Mouse (Mus musculus) liver, embryonic 14.5 days (tissue): ENCODE measurements around the gene Camkk2. TPM values are rescaled to one million over a fixed set of nuclear protein-coding genes. Genes with fewer than 3 reads are reported as not detected.

Experiments
- ATAC-seq: fragments of 200-750 bp; cut with Nextera tagmentation; 2 replicates; pipeline ENCODE4 v1.8.0; 2017; ENCODE audit warnings: moderate number of reproducible peaks, mild to moderate bottlenecking, moderate library complexity; ENCODE audit not compliant: insufficient read depth
- DNase-seq, 3 experiments: peaks; one replicate each; pipeline ENCODE4 v3.0.0-alpha.2; 2012 to 2013; ENCODE audit warnings: low read depth in 3 of 3, low spot score in 3 of 3
- H3K27ac ChIP-seq: fragments of 300-500 bp; sonication (generic); 2 replicates; pipeline ENCODE4 v1.5.1; 2014; ENCODE audit warnings: moderate library complexity, mild to moderate bottlenecking, control low read depth, inconsistent platforms
- H3K27me3 ChIP-seq: fragments of 300-500 bp; sonication (generic); 2 replicates; pipeline ENCODE4 v1.6.1; 2014; ENCODE audit warnings: mild to moderate bottlenecking, low read length, moderate library complexity; ENCODE audit not compliant: control insufficient read depth, insufficient read depth
- H3K36me3 ChIP-seq: fragments of 300-500 bp; sonication (generic); replicated peaks from 2 replicates; pipeline ENCODE4 v1.6.1; 2014; ENCODE audit warnings: low read depth; ENCODE audit not compliant: control insufficient read depth, insufficient read depth
- H3K4me1 ChIP-seq, 2 experiments: fragments of 200-500 bp in 1 of 2; fragments of 300-500 bp in 1 of 2; sonication (generic) in 1 of 2; replicated peaks; 2 replicates each; pipeline ENCODE4 v1.6.1; 2012 to 2014; ENCODE audit warnings: antibody characterized with exemption in 1 of 2, inconsistent platforms in 1 of 2, low read length in 1 of 2; ENCODE audit not compliant: control insufficient read depth in 2 of 2, insufficient read depth in 2 of 2
- H3K4me2 ChIP-seq: fragments of 300-500 bp; sonication (generic); 2 replicates; pipeline ENCODE4 v1.6.1; 2014; ENCODE audit warnings: low read depth, mild to moderate bottlenecking, control low read depth, moderate library complexity
- H3K4me3 ChIP-seq, 2 experiments: fragments of 200-500 bp in 1 of 2; fragments of 300-500 bp in 1 of 2; sonication (generic) in 1 of 2; 2 replicates each; pipeline ENCODE4 v1.5.1; 2012 to 2014; ENCODE audit warnings: low read depth in 2 of 2, low read length in 2 of 2, mild to moderate bottlenecking in 2 of 2, control low read depth in 1 of 2, inconsistent platforms in 1 of 2, moderate library complexity in 1 of 2; ENCODE audit not compliant: insufficient read depth in 1 of 2
- H3K9ac ChIP-seq: fragments of 300-500 bp; sonication (generic); replicated peaks from 2 replicates; pipeline ENCODE4 v1.6.1; 2014; ENCODE audit warnings: mild to moderate bottlenecking, control low read depth, moderate library complexity
- H3K9me3 ChIP-seq: fragments of 300-500 bp; sonication (generic); 2 replicates; pipeline ENCODE4 v1.6.1; 2016; ENCODE audit warnings: low read length, mixed read lengths; ENCODE audit not compliant: control insufficient read depth
- CTCF ChIP-seq: IDR thresholded peaks from 2 replicates; pipeline ENCODE4 v1.5.1; 2016; ENCODE audit warnings: antibody characterized with exemption, low read depth, control low read depth
- EP300 ChIP-seq: IDR thresholded peaks from 2 replicates; pipeline ENCODE4 v1.6.1; 2016; ENCODE audit warnings: antibody characterized with exemption, low read depth
- WGBS: fragments of 180-500 bp; shearing (Covaris S2); extraction: QIAGEN DNeasy Blood & Tissue Kit; methylation state at CpG from one replicate; pipeline ENCODE4 v1.1.7; 2014; ENCODE audit not compliant: insufficient replicate concordance; 5-methylcytosine and 5-hydroxymethylcytosine counted together
- polyA plus RNA-seq, 2 experiments: library from polyadenylated mRNA; depleted of rRNA in 1 of 2; stranded (reverse) in 1 of 2; unstranded in 1 of 2; fragments of >200 nt; fragmentation: Nextera tagmentation in 1 of 2; extraction: Ambion mirVana in 1 of 2; gene quantifications; 2 replicates each; pipeline versions ENCODE4 v1.2.1 to v1.2.3; 2012 to 2014

Gene Camkk2
- polyA plus RNA-seq, 2 experiments = 5.9 to 6.3 TPM

DNA sequence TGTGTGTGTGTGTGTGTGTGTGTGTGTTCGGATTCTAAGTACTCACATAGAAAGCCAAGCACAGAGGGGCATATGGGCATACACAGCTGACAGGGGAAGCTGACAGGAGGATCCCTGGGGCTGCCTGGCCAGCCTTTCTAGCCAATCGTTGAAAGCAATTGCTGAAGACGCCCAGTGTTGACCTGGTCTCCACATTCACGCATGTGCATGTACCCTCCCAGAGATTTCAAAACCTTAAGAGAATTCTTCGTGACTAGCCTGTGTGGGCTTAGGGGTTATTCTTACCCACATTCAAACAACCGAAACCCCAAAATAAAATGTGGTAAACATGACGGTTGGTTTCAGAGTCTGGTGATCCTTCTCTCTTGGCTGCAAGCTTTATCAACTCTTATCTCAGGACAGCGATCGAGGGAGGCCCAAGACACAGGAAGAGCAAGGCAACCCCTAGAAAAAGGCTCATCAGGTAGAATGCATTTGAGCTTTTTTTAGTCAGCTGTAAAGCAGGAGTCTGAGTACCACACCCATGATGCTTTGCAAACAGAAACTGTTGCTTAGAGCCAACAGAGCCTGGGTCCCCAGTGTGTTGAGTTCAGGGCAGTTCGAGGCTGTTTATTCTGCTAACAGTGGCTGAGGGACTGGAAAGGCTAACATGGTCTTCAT lies 81.0 kb downstream of the Camkk2 start:
- 23% methylated on average over 10 of the region's 10 CpGs for WGBS
- Histone ChIP-seq H3K27me3 (no peaks in the 10 kb centered on the region), H3K27ac (no peak overlapping the region), H3K4me1 (peaks cover 38 to 52% of the 10 kb centered on the region in 2 experiments), H3K4me2 (peak overlapping the region; percentile 39), H3K9me3 (no peaks in the 10 kb centered on the region), H3K36me3 (no peaks in the 10 kb centered on the region), H3K4me3 (no peak overlapping the region), H3K9ac (no peak overlapping the region)
- DNase-seq (no peak), ATAC-seq (peak; percentile 17; the same call in 1 of the 2 replicates)
- TF ChIP-seq CTCF (no peak), EP300 (no peak)

DNA sequence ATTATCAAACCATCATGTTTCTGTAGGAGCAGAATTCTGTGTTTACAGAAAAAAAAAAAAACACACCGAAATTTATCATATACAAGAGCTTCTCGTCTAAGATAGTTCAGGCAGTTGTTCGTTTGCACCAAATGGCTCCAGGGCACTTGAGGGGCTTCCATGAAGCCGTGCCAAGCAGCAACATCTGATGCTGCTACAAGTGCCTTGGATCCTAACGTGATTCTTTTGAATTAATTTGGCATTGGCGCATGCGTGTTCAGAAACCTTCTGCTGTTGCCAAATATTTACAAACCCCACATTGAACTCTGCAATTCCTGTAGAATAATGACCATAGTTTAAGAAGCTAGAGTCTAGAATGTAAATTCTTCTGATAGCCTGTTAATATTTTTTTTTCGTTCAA lies 83.7 kb downstream of the Camkk2 start:
- Histone ChIP-seq H3K4me3 (no peak overlapping the region), H3K9me3 (no peaks in the 10 kb centered on the region), H3K27ac (no peak overlapping the region), H3K9ac (no peak overlapping the region), H3K36me3 (no peaks in the 10 kb centered on the region), H3K4me2 (no peak overlapping the region), H3K4me1 (peaks cover 30 to 46% of the 10 kb centered on the region in 2 experiments), H3K27me3 (no peaks in the 10 kb centered on the region)
- 74% methylated on average over 8 of the region's 8 CpGs for WGBS
- DNase-seq (no peak), ATAC-seq (no peak)
- no peak for TF ChIP-seq CTCF
- no peak for TF ChIP-seq EP300

DNA sequence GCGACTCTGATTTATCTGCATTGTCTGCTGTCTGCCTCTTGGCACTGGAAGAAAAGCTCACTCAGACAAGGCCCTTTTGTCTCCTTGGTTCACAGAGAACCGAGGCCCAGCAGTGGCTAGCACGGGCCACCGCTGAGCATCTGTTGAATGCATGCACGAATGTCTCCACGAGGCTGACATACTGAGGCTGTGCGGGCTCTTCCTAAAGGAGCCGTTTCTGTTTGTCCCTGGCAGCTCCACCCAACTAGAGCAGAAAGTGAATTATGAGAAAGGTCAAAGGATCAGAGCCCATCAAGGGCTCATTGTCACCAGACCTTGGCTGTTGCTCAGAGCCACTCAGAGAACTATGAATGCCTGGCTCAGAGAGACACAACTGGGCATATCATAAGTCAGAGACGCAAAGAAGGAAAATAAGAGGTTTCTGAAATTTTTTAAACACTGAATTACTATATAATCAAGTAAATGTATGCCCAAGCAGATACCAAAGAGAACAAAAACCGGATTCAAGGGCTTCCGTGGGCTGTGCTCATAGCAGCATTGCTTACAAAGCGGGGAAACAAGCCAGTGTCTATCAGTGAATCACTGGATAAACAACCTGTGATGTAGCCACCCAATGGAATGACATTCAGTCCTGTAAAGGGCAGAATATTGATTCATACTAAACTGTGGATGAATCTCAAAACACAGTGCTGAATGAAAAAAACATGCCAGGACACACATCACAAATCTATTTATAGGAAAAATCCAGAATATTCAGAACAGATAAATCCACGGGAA lies 85.6 kb downstream of the Camkk2 start:
- Histone ChIP-seq H3K9me3 (no peaks in the 10 kb centered on the region), H3K36me3 (no peaks in the 10 kb centered on the region), H3K4me1 (peaks cover 14 to 27% of the 10 kb centered on the region in 2 experiments), H3K4me3 (no peak overlapping the region), H3K27ac (no peak overlapping the region), H3K27me3 (no peaks in the 10 kb centered on the region), H3K9ac (no peak overlapping the region), H3K4me2 (no peak overlapping the region)
- 57% methylated on average over 13 of the region's 13 CpGs for WGBS
- DNase-seq (no peak), ATAC-seq (no peak)
- TF ChIP-seq EP300 (no peak), CTCF (no peak)

DNA sequence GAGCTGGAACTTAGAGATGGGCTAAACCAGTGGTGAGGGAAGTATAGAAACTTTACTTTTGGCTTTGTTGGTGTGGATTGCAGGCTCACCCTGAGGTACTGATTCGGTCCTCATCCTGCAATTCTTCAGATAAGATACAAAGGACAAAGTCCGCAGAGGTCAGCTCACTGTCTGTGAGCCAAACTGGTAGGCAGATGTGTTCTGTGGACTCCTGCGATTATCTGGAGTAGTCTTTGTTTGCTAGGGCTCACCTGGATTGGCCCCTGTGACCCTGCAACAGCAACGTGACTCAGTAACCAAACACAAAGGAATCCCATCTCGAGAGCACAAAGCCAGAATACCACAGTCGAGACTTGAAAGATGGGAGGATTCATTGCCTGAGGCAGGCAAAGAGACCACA lies 88.7 kb downstream of the Camkk2 start:
- peak; percentile 45; the same call in 1 of the 2 replicates for ATAC-seq
- Histone ChIP-seq H3K4me3 (no peak overlapping the region), H3K9ac (no peak overlapping the region), H3K27ac (no peak overlapping the region), H3K4me2 (no peak overlapping the region), H3K4me1 (peaks cover 0 to 9% of the 10 kb centered on the region in 2 experiments; a peak in 2 of 4 replicates), H3K27me3 (no peaks in the 10 kb centered on the region), H3K9me3 (no peaks in the 10 kb centered on the region), H3K36me3 (no peaks in the 10 kb centered on the region)
- 58% methylated on average over 6 of the region's 6 CpGs for WGBS
- TF ChIP-seq EP300 (no peak), CTCF (no peak)
- no peak for DNase-seq

DNA sequence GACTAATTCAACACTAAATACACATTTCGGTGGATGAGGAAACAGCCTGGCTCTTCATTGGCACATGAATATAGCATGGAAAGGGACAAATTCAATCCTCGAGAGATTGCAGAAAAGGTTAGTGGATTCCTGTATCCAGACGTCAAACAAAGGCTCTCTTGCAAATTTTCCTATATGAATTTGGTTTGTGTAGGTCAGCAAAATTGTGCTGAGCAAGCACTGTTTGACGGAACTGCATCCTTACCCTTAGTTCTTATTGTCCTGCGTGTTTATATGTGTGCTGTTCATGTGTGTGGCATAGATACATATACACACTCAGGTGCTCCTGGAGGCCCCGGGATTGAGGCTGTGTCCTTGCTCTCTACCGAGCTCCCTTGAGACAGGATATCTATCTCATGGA lies 90.1 kb downstream of the Camkk2 start:
- H3K27me3 ChIP-seq = no peaks in the 10 kb centered on the region
- no peak overlapping the region for H3K4me2 ChIP-seq
- H3K4me3 ChIP-seq = no peak overlapping the region
- TF ChIP-seq CTCF (no peak), EP300 (no peak)
- DNase-seq = no peak
- H3K36me3 ChIP-seq = no peaks in the 10 kb centered on the region
- ATAC-seq = no peak
- peaks cover 0 to 8% of the 10 kb centered on the region in 2 experiments; a peak in 2 of 4 replicates for H3K4me1 ChIP-seq
- H3K27ac ChIP-seq = no peak overlapping the region
- WGBS = 66% methylated on average over 7 of the region's 7 CpGs
- H3K9me3 ChIP-seq = no peaks in the 10 kb centered on the region
- no peak overlapping the region for H3K9ac ChIP-seq
